Mouse (Mus musculus): ENCODE measurements around the gene Npepps. TPM values are rescaled to one million over a fixed set of nuclear protein-coding genes. Genes with fewer than 3 reads are reported as not detected.

The Npepps gene
- total and polyA plus RNA-seq, 3 experiments = 20.5 to 41.6 TPM; not detected in 1

DNA sequence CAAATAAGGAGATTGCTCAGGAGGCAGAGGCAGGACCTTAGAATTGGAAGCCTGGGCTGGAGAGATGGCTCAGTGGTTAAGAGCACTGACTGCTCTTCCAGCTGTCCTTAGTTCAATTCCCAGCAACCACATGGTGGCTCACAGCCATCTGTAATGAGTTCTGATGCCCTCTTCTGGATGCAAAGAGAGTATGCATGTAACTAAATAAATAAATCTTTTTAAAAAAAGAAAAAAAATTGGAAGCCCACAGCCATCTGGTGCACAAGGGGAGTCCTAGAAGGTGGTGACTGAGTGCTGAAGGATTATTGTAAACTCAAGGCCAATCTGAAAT lies 87.9 kb downstream of the Npepps start:
- peak; percentile 51 for DNase-seq (ENCODE audit: low read depth, low spot score)
- Histone ChIP-seq H3K9me3 (replicated peaks; ENCODE audit: insufficient read depth, low read length) (no peaks in the 10 kb centered on the region), H3K4me1 (ENCODE audit: control insufficient read depth in 1 of 2, insufficient read depth in 2 of 2, low read length in 2 of 2) (peaks cover 0 to 6% of the 10 kb centered on the region in 2 experiments; a peak in 2 of 4 replicates), H3K27ac (ENCODE audit: control insufficient read depth, low read depth, low read length) (no peak overlapping the region), H3K79me2 (ENCODE audit: control insufficient read depth, insufficient read depth, low read length, poor library complexity) (peaks cover 10% of the 10 kb centered on the region), H3K9ac (ENCODE audit: control insufficient read depth, low read depth, low read length, poor library complexity, severe bottlenecking) (no peak overlapping the region), H3K27me3 (ENCODE audit: control insufficient read depth in 1 of 2, insufficient read depth in 2 of 2, low read length in 2 of 2) (no peaks in the 10 kb centered on the region), H3K36me3 (ENCODE audit: control insufficient read depth in 1 of 2, insufficient read depth in 2 of 2, low read length in 2 of 2) (peaks cover 0 to 11% of the 10 kb centered on the region in 2 experiments; a peak in 2 of 4 replicates), H3K4me3 (ENCODE audit: control insufficient read depth in 1 of 2, insufficient read depth in 1 of 2, low read depth in 2 of 2, low read length in 2 of 2) (no peak overlapping the region)
- no peak for TF ChIP-seq POLR2AphosphoS5 (IDR thresholded peaks at IDR 0.05; ENCODE audit: borderline replicate concordance, low read depth, low read length)
- TF ChIP-seq CTCF (IDR thresholded peaks at IDR 0.05 in 2 of 3, conservative IDR thresholded peaks at IDR 0.05 in 1 of 3; ENCODE audit: control insufficient read depth in 1 of 3, insufficient read depth in 1 of 3, low read depth in 2 of 3, low read length in 3 of 3, poor library complexity in 1 of 3, severe bottlenecking in 1 of 3) = peak; percentile 21 to 60 (median 26); a peak in 5 of 6 replicates
- TF ChIP-seq ZMIZ1 (IDR thresholded peaks at IDR 0.05; ENCODE audit: low read depth, low read length) = no peak
- no peak for TF ChIP-seq GABPA (IDR thresholded peaks at IDR 0.05; ENCODE audit: low read depth, low read length)
- no peak for TF ChIP-seq USF1 (IDR thresholded peaks at IDR 0.05; ENCODE audit: low read depth, low read length)
- TF ChIP-seq ELF1 (IDR thresholded peaks at IDR 0.05; ENCODE audit: low read depth, low read length) = no peak
- no peak for TF ChIP-seq MXI1 (IDR thresholded peaks at IDR 0.05; ENCODE audit: low read depth, low read length)
- no peak for TF ChIP-seq RCOR1 (IDR thresholded peaks at IDR 0.05; ENCODE audit: low read depth, low read length)
- TF ChIP-seq ZNF384 (IDR thresholded peaks at IDR 0.05; ENCODE audit: low read depth, low read length) = peak; percentile 61; the same call in 1 of the 2 replicates
- no peak for TF ChIP-seq NELFE (IDR thresholded peaks at IDR 0.05; ENCODE audit: low read depth, low read length)
- TF ChIP-seq UBTF (IDR thresholded peaks at IDR 0.05; ENCODE audit: borderline replicate concordance, insufficient read depth, low read depth, low read length) = no peak
- no peak for TF ChIP-seq EP300 (IDR thresholded peaks at IDR 0.05; ENCODE audit: low read depth in 1 of 2, low read length in 2 of 2)
- TF ChIP-seq USF2 (IDR thresholded peaks at IDR 0.05; ENCODE audit: borderline replicate concordance in 1 of 2, insufficient read depth in 1 of 2, low read depth in 1 of 2, low read length in 2 of 2) = no peak
- no peak for TF ChIP-seq TCF12 (IDR thresholded peaks at IDR 0.05; ENCODE audit: low read depth, low read length)
- TF ChIP-seq TAL1 (IDR thresholded peaks at IDR 0.05; ENCODE audit: low read length) = no peak
- TF ChIP-seq JUND (IDR thresholded peaks at IDR 0.05; ENCODE audit: low read depth, low read length) = no peak
- no peak for TF ChIP-seq ETS1 (IDR thresholded peaks at IDR 0.05; ENCODE audit: low read depth, low read length)
- TF ChIP-seq BHLHE40 (IDR thresholded peaks at IDR 0.05; ENCODE audit: borderline replicate concordance, low read depth, low read length) = no peak
- TF ChIP-seq HCFC1 (IDR thresholded peaks at IDR 0.05; ENCODE audit: low read depth, low read length) = no peak
- TF ChIP-seq MAX (IDR thresholded peaks at IDR 0.05; ENCODE audit: low read length) = no peak
- TF ChIP-seq CHD2 (IDR thresholded peaks at IDR 0.05; ENCODE audit: low read length) = no peak
- TF ChIP-seq MEF2A (IDR thresholded peaks at IDR 0.05; ENCODE audit: extremely low read depth, insufficient replicate concordance, low read depth, low read length, poor library complexity, severe bottlenecking) = no peak
- no peak for TF ChIP-seq MAZ (IDR thresholded peaks at IDR 0.05; ENCODE audit: low read depth, low read length)
- TF ChIP-seq NRF1 (IDR thresholded peaks at IDR 0.05; ENCODE audit: insufficient read depth, low read depth, low read length, poor library complexity, severe bottlenecking) = no peak
- no peak for TF ChIP-seq E2F4 (IDR thresholded peaks at IDR 0.05; ENCODE audit: borderline replicate concordance, low read depth, low read length)
- TF ChIP-seq CHD1 (IDR thresholded peaks at IDR 0.05; ENCODE audit: low read depth, low read length) = no peak
- TF ChIP-seq RAD21 (IDR thresholded peaks at IDR 0.05; ENCODE audit: low read depth, low read length) = peak; percentile 19; the same call in 1 of the 2 replicates
- TF ChIP-seq KAT2A (conservative IDR thresholded peaks at IDR 0.05; ENCODE audit: low read depth, low read length) = no peak
- TF ChIP-seq GATA1 (IDR thresholded peaks at IDR 0.05; ENCODE audit: low read depth, low read length) = no peak
- no peak for TF ChIP-seq MYB (IDR thresholded peaks at IDR 0.05; ENCODE audit: low read depth, low read length)
- no peak for TF ChIP-seq POLR2AphosphoS2 (IDR thresholded peaks at IDR 0.05; ENCODE audit: low read length)
- no peak for TF ChIP-seq POLR2A (IDR thresholded peaks at IDR 0.05; ENCODE audit: control insufficient read depth in 1 of 2, insufficient read depth in 1 of 2, low read depth in 1 of 2, low read length in 2 of 2, poor library complexity in 1 of 2)
- TF ChIP-seq SIN3A (IDR thresholded peaks at IDR 0.05; ENCODE audit: low read length) = no peak
- TF ChIP-seq TBP (IDR thresholded peaks at IDR 0.05; ENCODE audit: low read depth, low read length) = no peak
- TF ChIP-seq MYC (IDR thresholded peaks at IDR 0.05; ENCODE audit: low read depth, low read length) = peak; percentile 87; the same call in 1 of the 2 replicates
- no peak for TF ChIP-seq ZC3H11A (IDR thresholded peaks at IDR 0.05; ENCODE audit: low read depth, low read length)
- TF ChIP-seq ZKSCAN1 (IDR thresholded peaks at IDR 0.05; ENCODE audit: low read depth, low read length) = no peak
- TF ChIP-seq MAFK (IDR thresholded peaks at IDR 0.05; ENCODE audit: borderline replicate concordance, low read depth, low read length) = no peak
- peak; percentile 45 for TF ChIP-seq SMC3 (IDR thresholded peaks at IDR 0.05; ENCODE audit: low read depth, low read length)

All from MEL (cell line).